Mouse (Mus musculus) B cell, adult 2 months (primary cell): ENCODE data around the gene Pgpep1l.

ENCODE experiments used
- DNase-seq, 2 experiments: peaks; one replicate each; pipeline ENCODE4 v3.0.0; 2022

Gene Pgpep1l

DNA sequence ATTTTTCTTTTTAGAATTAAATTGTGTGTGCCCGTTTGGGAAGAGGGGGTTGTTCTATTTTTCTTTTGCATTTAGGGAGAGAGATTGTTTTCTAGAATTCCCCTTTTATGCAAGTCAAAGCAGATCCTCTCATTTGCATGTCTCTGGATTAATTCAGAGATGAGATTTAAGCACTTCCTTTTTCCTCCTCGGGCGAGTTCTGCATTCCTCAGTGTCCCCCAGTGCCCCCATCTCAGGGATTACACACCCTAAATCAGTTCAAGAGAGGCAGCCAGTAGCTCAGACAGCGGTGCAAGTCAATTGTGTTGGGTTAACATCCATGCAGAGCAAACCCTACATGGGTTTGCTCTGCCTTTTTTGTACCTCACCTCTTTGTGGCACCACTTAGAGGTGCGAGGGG, 50.2 kb downstream of the Pgpep1l start:
- DNase-seq = no peak

- no peak for DNase-seq
Observed at GRCm38 (mm10) chr7:68211883-68212282, 52.1 kb downstream of the Pgpep1l start.

- no peak for DNase-seq
Observed at GRCm38 (mm10) chr7:68210417-68210816, 53.6 kb downstream of the Pgpep1l start.

DNA sequence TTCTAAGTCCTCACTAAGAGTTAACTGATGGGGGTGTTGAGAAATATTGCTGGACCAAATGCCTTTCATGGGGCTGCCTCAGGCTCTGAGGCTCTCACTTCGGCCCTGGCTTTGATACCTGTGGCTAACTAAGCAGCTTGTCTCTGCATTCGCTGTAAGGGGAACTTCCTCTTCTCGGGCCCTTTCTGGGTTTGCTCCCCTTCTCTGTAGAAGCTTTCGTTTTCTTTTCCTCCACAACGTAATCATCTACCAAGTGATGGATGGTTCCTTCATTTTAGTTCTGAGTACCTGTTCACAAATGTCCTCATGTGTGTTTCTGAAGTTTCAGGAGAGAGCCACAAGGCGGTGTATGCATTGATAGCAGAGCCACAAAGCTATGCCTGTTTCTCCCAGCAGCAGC, 55.0 kb downstream of the Pgpep1l start:
- peak; percentile 21 to 24 for DNase-seq

DNA sequence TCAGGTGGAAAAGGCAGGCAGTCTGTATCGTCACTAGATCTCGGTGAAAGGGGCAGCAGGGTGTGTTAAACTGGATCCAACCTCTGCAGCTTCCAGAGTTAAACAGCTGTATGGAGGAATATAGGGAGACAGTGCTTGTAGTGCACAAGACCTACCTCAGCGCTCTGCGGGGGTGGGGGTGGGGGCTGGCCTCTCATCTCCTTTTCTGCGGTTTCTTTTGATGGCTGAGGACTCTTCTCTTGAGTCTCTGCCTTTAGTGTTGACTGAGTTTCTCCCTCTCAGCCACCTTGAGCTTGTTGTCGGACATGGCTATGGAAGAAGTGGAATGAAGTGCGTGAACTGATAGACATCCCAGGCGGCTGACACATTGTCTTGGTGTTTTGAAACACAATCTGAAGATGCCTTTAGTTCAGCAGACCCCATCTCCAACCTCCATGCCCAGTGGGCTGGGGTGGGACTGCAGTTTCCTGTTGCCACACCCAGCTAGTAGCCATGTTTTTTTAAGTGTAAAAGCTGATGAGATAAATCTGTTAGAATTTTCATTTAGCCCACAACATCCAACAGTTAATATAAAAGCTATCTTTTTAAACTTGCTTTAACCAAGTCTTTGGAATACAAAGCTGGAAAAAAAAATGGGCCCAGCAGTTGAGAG, 58.1 kb downstream of the Pgpep1l start:
- DNase-seq = no peak

DNA sequence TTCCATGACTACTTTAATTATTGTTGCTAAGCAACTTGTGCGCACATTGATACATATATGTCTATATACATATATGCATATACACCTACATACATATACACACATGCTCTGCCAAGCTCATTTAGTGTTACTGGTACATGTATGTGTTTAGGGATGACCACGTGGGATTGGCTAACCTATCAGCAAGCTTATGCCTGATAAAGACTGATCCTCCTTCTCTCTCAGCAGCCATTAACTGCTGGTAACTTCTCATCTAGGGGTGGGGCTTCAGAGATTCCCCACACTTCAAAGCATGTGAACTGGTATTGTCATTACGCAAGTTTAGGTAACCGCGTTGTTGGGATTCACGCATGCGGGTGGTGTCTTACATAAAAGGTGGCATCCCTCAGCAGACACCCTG, 64.4 kb downstream of the Pgpep1l start:
- no peak for DNase-seq

DNA sequence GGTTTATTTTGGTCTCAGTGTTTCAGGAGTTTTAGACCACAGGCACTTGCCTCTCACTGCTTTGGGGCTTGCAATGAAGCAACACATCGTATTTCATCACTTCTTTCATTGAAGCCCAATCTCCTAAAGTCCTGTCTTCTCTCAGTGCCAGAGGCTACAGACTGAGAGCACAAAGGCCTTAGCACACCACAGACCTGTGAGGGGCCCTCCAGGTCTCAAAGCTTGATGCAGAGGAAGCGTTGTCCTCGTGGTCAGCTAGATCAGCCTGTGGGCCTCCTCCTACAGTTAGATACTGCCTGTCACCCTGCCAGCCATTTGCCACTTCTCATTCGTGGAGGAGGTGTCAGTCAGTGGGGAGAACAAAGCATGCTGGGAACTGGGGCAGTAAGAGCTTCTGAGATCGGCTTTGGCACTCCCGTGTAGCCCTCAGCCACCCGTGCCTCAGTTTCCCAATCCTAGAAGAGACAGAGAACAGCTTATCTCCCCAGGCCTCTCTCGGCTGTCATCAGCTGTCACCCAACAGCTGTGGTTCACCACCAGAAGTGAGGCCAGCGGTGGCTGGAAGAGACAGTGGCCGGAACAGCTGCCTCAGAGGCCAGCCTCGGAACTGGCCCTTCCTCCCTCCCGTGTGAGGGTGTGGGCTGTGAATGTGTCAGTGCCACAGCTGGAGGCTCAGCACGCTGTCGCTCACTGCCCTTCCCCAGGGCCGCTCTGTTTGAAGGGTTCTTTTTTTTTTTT, 69.9 kb downstream of the Pgpep1l start:
- no peak for DNase-seq

GRCm38 (mm10) chr7:68189691-68190456, 74.2 kb downstream of the Pgpep1l start:
- no peak for DNase-seq

GRCm38 (mm10) chr7:68189211-68189610, 74.8 kb downstream of the Pgpep1l start:
- DNase-seq = no peak
